Mouse (Mus musculus): Measurements from ENCODE around the gene Dchs2. TPM values are rescaled to one million over a fixed set of nuclear protein-coding genes. Genes with fewer than 3 reads are reported as not detected.

Dchs2 gene
- polyA plus RNA-seq, 1 experiment = not detected

- TF ChIP-seq CTCF (IDR thresholded peaks at IDR 0.05; ENCODE audit: control insufficient read depth, insufficient read depth, low read length) (no peak), POLR2A (IDR thresholded peaks at IDR 0.05; ENCODE audit: borderline replicate concordance, control insufficient read depth, low read depth, low read length) (no peak)
- H3K4me1 ChIP-seq (ENCODE audit: control insufficient read depth, insufficient read depth, low read length) = no peaks in the 10 kb centered on the region
- H3K4me3 ChIP-seq (replicated peaks; ENCODE audit: control insufficient read depth, low read depth, low read length) = no peak overlapping the region
- 80% methylated on average over 9 of the region's 9 CpGs for WGBS
- no peak overlapping the region for H3K27ac ChIP-seq (ENCODE audit: control insufficient read depth, insufficient read depth, low read depth, low read length, poor library complexity)
These were observed 81.9 kb downstream of the Dchs2 start for GRCm38 (mm10) chr3:83209646-83210045.

- TF ChIP-seq POLR2A (IDR thresholded peaks at IDR 0.05; ENCODE audit: borderline replicate concordance, control insufficient read depth, low read depth, low read length) = no peak
- no peak for TF ChIP-seq CTCF (IDR thresholded peaks at IDR 0.05; ENCODE audit: control insufficient read depth, insufficient read depth, low read length)
- no peak overlapping the region for H3K4me3 ChIP-seq (replicated peaks; ENCODE audit: control insufficient read depth, low read depth, low read length)
- WGBS = 81% methylated on average over 4 of the region's 4 CpGs
- H3K4me1 ChIP-seq (ENCODE audit: control insufficient read depth, insufficient read depth, low read length) = no peaks in the 10 kb centered on the region
- no peak overlapping the region for H3K27ac ChIP-seq (ENCODE audit: control insufficient read depth, insufficient read depth, low read depth, low read length, poor library complexity)
These were observed 82.5 kb downstream of the Dchs2 start for GRCm38 (mm10) chr3:83210210-83210609.

- H3K27ac ChIP-seq (ENCODE audit: control insufficient read depth, insufficient read depth, low read depth, low read length, poor library complexity) = no peak overlapping the region
- H3K4me3 ChIP-seq (replicated peaks; ENCODE audit: control insufficient read depth, low read depth, low read length) = no peak overlapping the region
- H3K4me1 ChIP-seq (ENCODE audit: control insufficient read depth, insufficient read depth, low read length) = no peaks in the 10 kb centered on the region
- no peak for TF ChIP-seq POLR2A (IDR thresholded peaks at IDR 0.05; ENCODE audit: borderline replicate concordance, control insufficient read depth, low read depth, low read length)
- TF ChIP-seq CTCF (IDR thresholded peaks at IDR 0.05; ENCODE audit: control insufficient read depth, insufficient read depth, low read length) = no peak
- whole genome bisulfite sequencing = 76% methylated on average over 5 of the region's 5 CpGs
These were observed 84.2 kb downstream of the Dchs2 start for GRCm38 (mm10) chr3:83211939-83212338.

- Histone ChIP-seq H3K27ac (ENCODE audit: control insufficient read depth, insufficient read depth, low read depth, low read length, poor library complexity) (no peak overlapping the region), H3K4me1 (ENCODE audit: control insufficient read depth, insufficient read depth, low read length) (no peaks in the 10 kb centered on the region), H3K4me3 (replicated peaks; ENCODE audit: control insufficient read depth, low read depth, low read length) (no peak overlapping the region)
- TF ChIP-seq CTCF (IDR thresholded peaks at IDR 0.05; ENCODE audit: control insufficient read depth, insufficient read depth, low read length) (no peak), POLR2A (IDR thresholded peaks at IDR 0.05; ENCODE audit: borderline replicate concordance, control insufficient read depth, low read depth, low read length) (no peak)
- WGBS = 63% methylated on average over 7 of the region's 7 CpGs
These were observed 84.8 kb downstream of the Dchs2 start for GRCm38 (mm10) chr3:83212578-83212977.

GRCm38 (mm10) chr3:83218059-83218458 is 90.3 kb downstream of the Dchs2 start:
- WGBS = 73% methylated on average over 4 of the region's 4 CpGs
- TF ChIP-seq CTCF (IDR thresholded peaks at IDR 0.05; ENCODE audit: control insufficient read depth, insufficient read depth, low read length) (no peak), POLR2A (IDR thresholded peaks at IDR 0.05; ENCODE audit: borderline replicate concordance, control insufficient read depth, low read depth, low read length) (no peak)

GRCm38 (mm10) chr3:83220101-83220500 is 92.4 kb downstream of the Dchs2 start:
- no peak for TF ChIP-seq CTCF (IDR thresholded peaks at IDR 0.05; ENCODE audit: control insufficient read depth, insufficient read depth, low read length)
- TF ChIP-seq POLR2A (IDR thresholded peaks at IDR 0.05; ENCODE audit: borderline replicate concordance, control insufficient read depth, low read depth, low read length) = no peak
- Histone ChIP-seq H3K27ac (ENCODE audit: control insufficient read depth, insufficient read depth, low read depth, low read length, poor library complexity) (no peak overlapping the region), H3K4me3 (replicated peaks; ENCODE audit: control insufficient read depth, low read depth, low read length) (no peak overlapping the region), H3K4me1 (ENCODE audit: control insufficient read depth, insufficient read depth, low read length) (no peaks in the 10 kb centered on the region)
- 77% methylated on average over 2 of the region's 2 CpGs for WGBS

More at GRCm38 (mm10) chr3:83218059-83218458, 90.3 kb downstream of the Dchs2 start:
- no peak overlapping the region for H3K27ac ChIP-seq (ENCODE audit: control insufficient read depth, insufficient read depth, low read depth, low read length, poor library complexity)
- H3K4me3 ChIP-seq (replicated peaks; ENCODE audit: control insufficient read depth, low read depth, low read length) = no peak overlapping the region
- no peaks in the 10 kb centered on the region for H3K4me1 ChIP-seq (ENCODE audit: control insufficient read depth, insufficient read depth, low read length)

- 51% methylated on average over 5 of the region's 5 CpGs for WGBS
- no peak overlapping the region for H3K4me3 ChIP-seq (replicated peaks; ENCODE audit: control insufficient read depth, low read depth, low read length)
- H3K4me1 ChIP-seq (ENCODE audit: control insufficient read depth, insufficient read depth, low read length) = no peaks in the 10 kb centered on the region
- TF ChIP-seq CTCF (IDR thresholded peaks at IDR 0.05; ENCODE audit: control insufficient read depth, insufficient read depth, low read length) (no peak), POLR2A (IDR thresholded peaks at IDR 0.05; ENCODE audit: borderline replicate concordance, control insufficient read depth, low read depth, low read length) (no peak)
- H3K27ac ChIP-seq (ENCODE audit: control insufficient read depth, insufficient read depth, low read depth, low read length, poor library complexity) = no peak overlapping the region
These were observed 94.4 kb downstream of the Dchs2 start for GRCm38 (mm10) chr3:83222125-83222524.

- H3K4me1 ChIP-seq (ENCODE audit: control insufficient read depth, insufficient read depth, low read length) = no peaks in the 10 kb centered on the region
- H3K4me3 ChIP-seq (replicated peaks; ENCODE audit: control insufficient read depth, low read depth, low read length) = no peak overlapping the region
- H3K27ac ChIP-seq (ENCODE audit: control insufficient read depth, insufficient read depth, low read depth, low read length, poor library complexity) = no peak overlapping the region
- no peak for TF ChIP-seq POLR2A (IDR thresholded peaks at IDR 0.05; ENCODE audit: borderline replicate concordance, control insufficient read depth, low read depth, low read length)
- no peak for TF ChIP-seq CTCF (IDR thresholded peaks at IDR 0.05; ENCODE audit: control insufficient read depth, insufficient read depth, low read length)
- 80% methylated on average over 9 of the region's 9 CpGs for WGBS
These were observed 100.6 kb downstream of the Dchs2 start for GRCm38 (mm10) chr3:83228383-83228782.

- H3K4me3 ChIP-seq (replicated peaks; ENCODE audit: control insufficient read depth, low read depth, low read length) = no peak overlapping the region
- H3K27ac ChIP-seq (ENCODE audit: control insufficient read depth, insufficient read depth, low read depth, low read length, poor library complexity) = no peak overlapping the region
- TF ChIP-seq CTCF (IDR thresholded peaks at IDR 0.05; ENCODE audit: control insufficient read depth, insufficient read depth, low read length) = no peak
- TF ChIP-seq POLR2A (IDR thresholded peaks at IDR 0.05; ENCODE audit: borderline replicate concordance, control insufficient read depth, low read depth, low read length) = no peak
- 73% methylated on average over 2 of the region's 2 CpGs for WGBS
- H3K4me1 ChIP-seq (ENCODE audit: control insufficient read depth, insufficient read depth, low read length) = no peaks in the 10 kb centered on the region
These were observed 102.6 kb downstream of the Dchs2 start for GRCm38 (mm10) chr3:83230326-83230725.
